Mouse (Mus musculus) C2C12 (cell line): Measurements from ENCODE around the gene Spns1.

Experiments
- CEBPB ChIP-seq: IDR thresholded peaks from one replicate; pipeline ENCODE4 v1.6.1; 2011; ENCODE audit warnings: low read depth, mild to moderate bottlenecking, control low read depth, moderate library complexity
- CTCF ChIP-seq: IDR thresholded peaks from one replicate; pipeline ENCODE4 v1.5.1; 2011; ENCODE audit not compliant: control insufficient read depth, insufficient read depth, insufficient read length
- FOSL1 ChIP-seq: IDR thresholded peaks from one replicate; pipeline ENCODE4 v1.8.0; 2011; ENCODE audit warnings: mild to moderate bottlenecking, low read length; ENCODE audit not compliant: poor library complexity, insufficient read depth, severe bottlenecking
- MYOG ChIP-seq: IDR thresholded peaks from one replicate; pipeline ENCODE4 v1.6.1; 2011; ENCODE audit not compliant: control insufficient read depth, insufficient read length; ENCODE audit errors: extremely low read depth
- USF1 ChIP-seq: IDR thresholded peaks from one replicate; pipeline ENCODE4 v1.6.1; 2011; ENCODE audit warnings: low read depth, mild to moderate bottlenecking, control low read depth, moderate library complexity

DNA sequence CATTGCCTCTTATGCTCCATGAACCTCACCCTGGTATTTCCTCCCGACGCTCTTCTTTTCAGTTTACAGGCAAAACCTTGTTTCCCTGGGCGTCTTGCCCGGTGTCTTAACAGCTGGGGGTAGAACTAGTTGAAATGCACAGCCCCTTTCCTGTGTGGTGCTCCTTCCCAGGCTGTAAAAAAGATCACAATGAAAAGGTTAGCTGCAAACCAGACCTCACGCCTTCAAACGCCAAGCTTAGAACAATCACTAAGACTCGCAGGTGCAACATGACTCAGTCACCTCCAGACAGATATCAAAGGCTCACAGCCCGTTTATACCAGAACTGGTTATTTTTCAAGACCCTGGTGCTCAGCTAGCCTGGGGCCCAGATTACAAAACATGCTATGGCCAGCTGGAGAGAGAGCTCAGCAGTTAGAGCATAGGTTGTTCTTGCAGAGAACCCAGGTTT lies 37.7 kb downstream of the Spns1 start:
- TF ChIP-seq CEBPB = no peak
- no peak for TF ChIP-seq CTCF
- no peak for TF ChIP-seq FOSL1
- TF ChIP-seq USF1 = no peak
- no peak for TF ChIP-seq MYOG
